Comparison of ENCODE assay signal across 8 mouse cellular contexts in genomic region chr1:74806360-74807311, GRCm38 (mm10). TPM values are rescaled to one million over a fixed set of nuclear protein-coding genes. Genes with fewer than 3 reads are reported as not detected.
DNase-seq lines count a peak whose midpoint lies in the region; ATAC-seq and TF ChIP-seq lines count a peak whose summit lies in the region.

No protein-coding gene starts in this region.

- H3K27me3 ChIP-seq in kidney, adult 2 months (replicated peaks; ENCODE audit: control insufficient read depth, insufficient read depth, low read length): no peaks in the 10 kb centered on the region
- peaks cover 91% of the 10 kb centered on the region for H3K27me3 ChIP-seq in E14TG2a.4 (ENCODE audit: insufficient read depth, low read length)
- H3K27me3 ChIP-seq in hindbrain, embryonic 14.5 days (ENCODE audit: control insufficient read depth, insufficient read depth, low read length): peaks cover 47% of the 10 kb centered on the region
- H3K27me3 ChIP-seq in liver, embryonic 14.5 days (ENCODE audit: control insufficient read depth, insufficient read depth, low read length): peaks cover 83% of the 10 kb centered on the region

- no peak overlapping the region for H3K4me3 ChIP-seq in kidney, adult 2 months (ENCODE audit: insufficient read depth, low read depth, low read length)
- H3K4me3 ChIP-seq in E14TG2a.4 (replicated peaks; ENCODE audit: low read length): peak overlapping the region; percentile 62
- H3K4me3 ChIP-seq in hindbrain, embryonic 14.5 days (replicated peaks; ENCODE audit: low read length): peak overlapping the region; percentile 25
- no peak overlapping the region for H3K4me3 ChIP-seq in liver, embryonic 14.5 days (ENCODE audit: insufficient read depth in 1 of 2, low read depth in 2 of 2, low read length in 2 of 2)

- no peaks in the 10 kb centered on the region for H3K36me3 ChIP-seq in kidney, adult 2 months (ENCODE audit: control insufficient read depth, insufficient read depth, low read length)
- H3K36me3 ChIP-seq in E14TG2a.4 (ENCODE audit: insufficient read depth, low read length): no peaks in the 10 kb centered on the region
- no peaks in the 10 kb centered on the region for H3K36me3 ChIP-seq in hindbrain, embryonic 14.5 days (replicated peaks; ENCODE audit: control insufficient read depth, insufficient read depth)
- H3K36me3 ChIP-seq in liver, embryonic 14.5 days (replicated peaks; ENCODE audit: control insufficient read depth, insufficient read depth, low read depth): no peaks in the 10 kb centered on the region

- peak overlapping the region; percentile 48 for H3K9ac ChIP-seq in hindbrain, embryonic 14.5 days
- no peak overlapping the region for H3K9ac ChIP-seq in liver, embryonic 14.5 days (replicated peaks)

- TF ChIP-seq POLR2A in kidney, adult 2 months (IDR thresholded peaks at IDR 0.05; ENCODE audit: low read depth, low read length): no peak

- TF ChIP-seq CTCF in kidney, adult 2 months (conservative IDR thresholded peaks at IDR 0.05; ENCODE audit: insufficient read depth, insufficient read length, low read depth, low read length): 0 out of 2 replicates have a peak, but pooled peaks have one; percentile 16
- TF ChIP-seq CTCF in E14TG2a.4 (conservative IDR thresholded peaks at IDR 0.05; ENCODE audit: low read length): peak; percentile 43
- TF ChIP-seq CTCF in liver, embryonic 14.5 days (IDR thresholded peaks at IDR 0.05; ENCODE audit: low read depth): peak; percentile 31; the same call in 1 of the 2 replicates

- no peak for DNase-seq in kidney, adult 2 months
- no peak for DNase-seq in kidney, adult 11 months
- peak; percentile 74 for DNase-seq in embryo, embryonic 10.5 days (ENCODE audit: low spot score)
- peak; percentile 66 for DNase-seq in hindbrain, embryonic 14.5 days (ENCODE audit: low spot score)
- DNase-seq in liver, embryonic 14.5 days (ENCODE audit: low read depth in 3 of 3, low spot score in 3 of 3): no peak
- peak; percentile 78 to 86 for DNase-seq in right cerebral cortex, postnatal 10 days (ENCODE audit: low spot score in 2 of 2)
- no peak for DNase-seq in cerebellum, postnatal 36 days

- H3K9me3 ChIP-seq in E14TG2a.4 (ENCODE audit: low read length): no peaks in the 10 kb centered on the region
- H3K9me3 ChIP-seq in hindbrain, embryonic 14.5 days (ENCODE audit: control insufficient read depth, low read length): no peaks in the 10 kb centered on the region
- no peaks in the 10 kb centered on the region for H3K9me3 ChIP-seq in liver, embryonic 14.5 days (ENCODE audit: control insufficient read depth, low read length)

- TF ChIP-seq EP300 in liver, embryonic 14.5 days (IDR thresholded peaks at IDR 0.05; ENCODE audit: low read depth): no peak

- H3K4me1 ChIP-seq in kidney, adult 2 months (ENCODE audit: control insufficient read depth, insufficient read depth, low read length): no peaks in the 10 kb centered on the region
- H3K4me1 ChIP-seq in E14TG2a.4 (replicated peaks; ENCODE audit: low read depth, low read length): peaks cover 63% of the 10 kb centered on the region
- H3K4me1 ChIP-seq in hindbrain, embryonic 14.5 days (replicated peaks; ENCODE audit: control insufficient read depth, insufficient read depth, low read length): peaks cover 32% of the 10 kb centered on the region
- H3K4me1 ChIP-seq in liver, embryonic 14.5 days (replicated peaks; ENCODE audit: control insufficient read depth in 2 of 2, insufficient read depth in 2 of 2, low read length in 1 of 2): no peaks in the 10 kb centered on the region

- WGBS in kidney, adult 2 months: 4% methylated on average over 38 of the region's 38 CpGs
- WGBS in hindbrain, embryonic 14.5 days: under 1% methylated on average over 36 of the region's 38 CpGs
- WGBS in liver, embryonic 14.5 days (ENCODE audit: insufficient replicate concordance): 3% methylated on average over 38 of the region's 38 CpGs

- peak overlapping the region; percentile 62 for H3K4me2 ChIP-seq in hindbrain, embryonic 14.5 days (replicated peaks)
- H3K4me2 ChIP-seq in liver, embryonic 14.5 days (ENCODE audit: low read depth): no peak overlapping the region

- ATAC-seq in hindbrain, embryonic 14.5 days (ENCODE audit: low FRiP score): peak; percentile 33
- no peak for ATAC-seq in liver, embryonic 14.5 days (ENCODE audit: insufficient read depth)

- H3K27ac ChIP-seq in kidney, adult 2 months (ENCODE audit: insufficient read depth, low read depth, low read length): no peak overlapping the region
- peak overlapping the region; percentile 26; the same call in 1 of the 2 replicates for H3K27ac ChIP-seq in hindbrain, embryonic 14.5 days
- no peak overlapping the region for H3K27ac ChIP-seq in liver, embryonic 14.5 days

RNA-seq across cellular contexts. Expression of gene Wnt10a, which starts 15.3 kb away (rescaled TPM):
- 1.2 TPM in 2 replicates for polyA plus RNA-seq in kidney, adult 2 months (2012; rRNA removed)
- 0.13 and 0.21 TPM in 2 replicates for polyA plus RNA-seq in hindbrain, embryonic 14.5 days (2014; fragmentation: Nextera tagmentation; extraction: Ambion mirVana)
- polyA plus RNA-seq in liver, embryonic 14.5 days (2012; rRNA removed): not detected in 2 replicates
- not detected in 2 replicates for polyA plus RNA-seq in liver, embryonic 14.5 days (2014; fragmentation: Nextera tagmentation; extraction: Ambion mirVana)

RNA-seq across cellular contexts. Expression of gene Wnt6, which starts 34.9 kb away (rescaled TPM):
- 0.27 and 0.48 TPM in 2 replicates for polyA plus RNA-seq in kidney, adult 2 months (2012; rRNA removed)
- polyA plus RNA-seq in hindbrain, embryonic 14.5 days (2014; fragmentation: Nextera tagmentation; extraction: Ambion mirVana): 4.4 TPM in 2 replicates
- polyA plus RNA-seq in liver, embryonic 14.5 days (2012; rRNA removed): 0.04 and 0.10 TPM in 2 replicates
- polyA plus RNA-seq in liver, embryonic 14.5 days (2014; fragmentation: Nextera tagmentation; extraction: Ambion mirVana): 0.06 TPM in 1 of 2 replicates, not detected in the other

RNA-seq across cellular contexts. Expression of gene Cdk5r2, which starts 48.1 kb away (rescaled TPM):
- polyA plus RNA-seq in kidney, adult 2 months (2012; rRNA removed): 0.14 and 0.31 TPM in 2 replicates
- polyA plus RNA-seq in hindbrain, embryonic 14.5 days (2014; fragmentation: Nextera tagmentation; extraction: Ambion mirVana): 23.3 and 27.4 TPM in 2 replicates
- polyA plus RNA-seq in liver, embryonic 14.5 days (2012; rRNA removed): 0.01 and 0.03 TPM in 2 replicates
- not detected in 2 replicates for polyA plus RNA-seq in liver, embryonic 14.5 days (2014; fragmentation: Nextera tagmentation; extraction: Ambion mirVana)

RNA-seq across cellular contexts. Expression of gene Prkag3, which starts 57.6 kb away (rescaled TPM):
- 2.9 TPM in 2 replicates for polyA plus RNA-seq in kidney, adult 2 months (2012; rRNA removed)
- polyA plus RNA-seq in hindbrain, embryonic 14.5 days (2014; fragmentation: Nextera tagmentation; extraction: Ambion mirVana): not detected in 2 replicates
- polyA plus RNA-seq in liver, embryonic 14.5 days (2012; rRNA removed): not detected in 2 replicates
- not detected in 2 replicates for polyA plus RNA-seq in liver, embryonic 14.5 days (2014; fragmentation: Nextera tagmentation; extraction: Ambion mirVana)

Comparison
In these comparisons a context has a peak if more than half of its experiments do, and no peak if none do; other contexts are left out.
1. DNase-seq: peak in embryo, embryonic 10.5 days (single experiment), hindbrain, embryonic 14.5 days (single experiment) and right cerebral cortex, postnatal 10 days (2 of 2); none in kidney, adult 2 months (single experiment), kidney, adult 11 months (single experiment), liver, embryonic 14.5 days (0 of 3) and cerebellum, postnatal 36 days (0 of 2).
2. H3K4me3 ChIP-seq: peak in E14TG2a.4 (single experiment) and hindbrain, embryonic 14.5 days (single experiment); none in kidney, adult 2 months (single experiment) and liver, embryonic 14.5 days (0 of 2).
3. RNA of gene Cdk5r2, which starts 48.1 kb away (polyA plus RNA-seq): 23.3 to 27.4 TPM in hindbrain, embryonic 14.5 days; 0.14 to 0.31 TPM in kidney, adult 2 months and 0.01 to 0.03 TPM in liver, embryonic 14.5 days; every median in the first group is over 10 times any median in the second.
4. Peak in every context shown above with its lines, with median percentiles within 50 percentile points of each other: CTCF ChIP-seq.